Mouse (Mus musculus): ENCODE data around the gene Pglyrp1.
A peak's percentile ranks its signal among the peaks of the same experiment; 100 is the strongest.

Gene Pglyrp1

DNA sequence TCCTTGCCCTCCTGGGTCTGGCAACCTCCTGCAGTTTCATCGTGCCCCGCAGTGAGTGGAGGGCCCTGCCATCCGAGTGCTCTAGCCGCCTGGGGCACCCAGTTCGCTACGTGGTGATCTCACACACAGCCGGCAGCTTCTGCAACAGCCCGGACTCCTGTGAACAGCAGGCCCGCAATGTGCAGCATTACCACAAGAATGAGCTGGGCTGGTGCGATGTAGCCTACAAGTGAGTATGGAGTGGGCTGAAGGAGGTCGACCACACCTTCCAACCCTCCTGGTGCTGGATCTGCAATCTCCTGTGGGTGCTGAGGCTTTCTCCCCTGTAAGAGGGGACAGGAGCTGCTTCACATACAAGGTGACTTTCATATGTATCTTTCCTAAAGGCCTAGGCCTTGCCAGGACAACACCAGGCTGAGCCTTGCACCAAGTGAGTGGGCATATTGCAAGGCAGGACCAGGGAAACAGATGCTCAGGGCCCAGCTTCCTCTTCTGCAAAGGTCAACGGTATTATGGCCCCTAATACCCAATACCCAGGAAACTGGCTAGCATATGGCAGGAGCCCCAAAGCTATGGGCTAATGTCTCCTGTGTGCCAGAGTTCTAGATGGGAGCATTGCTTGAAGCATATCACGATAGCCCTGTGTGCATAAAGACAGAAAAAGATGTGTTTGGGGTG, 13.8 kb downstream of the Pglyrp1 start:
- DNase-seq (ENCODE audit: low read depth in 1 of 2, low spot score in 2 of 2), result no peak

DNA sequence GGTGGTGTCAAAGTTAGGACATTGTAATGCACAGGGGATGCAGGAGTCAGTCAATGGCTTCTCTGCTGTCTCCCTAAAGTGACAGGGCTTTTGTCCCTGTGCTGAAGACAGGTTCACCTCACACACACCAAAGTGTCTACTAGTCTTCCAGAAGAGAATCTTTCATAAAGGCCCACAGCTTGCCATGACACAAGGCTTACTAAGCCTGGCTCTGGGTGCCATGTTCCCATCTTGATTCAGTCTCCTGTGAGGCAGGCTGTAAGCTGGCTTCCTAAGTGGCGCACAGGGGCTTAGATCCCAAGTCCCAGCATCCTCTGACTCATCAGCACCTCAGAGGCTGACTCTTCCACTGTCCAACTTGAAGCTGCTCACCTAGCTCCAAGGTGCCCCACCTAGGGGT, 15.8 kb downstream of the Pglyrp1 start:
- no peak for DNase-seq (ENCODE audit: low read depth in 1 of 2, low spot score in 2 of 2)

DNA sequence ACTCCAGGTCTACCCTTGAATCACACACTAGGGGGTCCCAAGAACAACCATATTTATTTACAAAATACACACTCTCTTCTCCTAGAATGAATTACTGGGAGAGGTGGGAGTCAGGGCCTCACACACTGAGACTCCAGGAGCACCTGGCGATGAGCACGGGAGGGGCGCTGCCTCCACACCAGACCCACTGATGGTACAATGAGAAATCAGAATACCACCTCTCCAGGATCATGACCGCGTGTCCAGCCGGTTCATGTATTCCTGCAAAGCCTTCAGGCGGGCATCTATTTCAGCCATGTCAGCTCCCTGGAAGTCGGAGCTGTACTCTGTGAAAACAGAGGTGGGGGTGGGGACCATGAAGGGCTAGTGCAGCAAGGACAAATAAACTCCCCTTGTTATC, 19.7 kb downstream of the Pglyrp1 start:
- DNase-seq (ENCODE audit: low read depth in 1 of 2, low spot score in 2 of 2), result no peak

DNA sequence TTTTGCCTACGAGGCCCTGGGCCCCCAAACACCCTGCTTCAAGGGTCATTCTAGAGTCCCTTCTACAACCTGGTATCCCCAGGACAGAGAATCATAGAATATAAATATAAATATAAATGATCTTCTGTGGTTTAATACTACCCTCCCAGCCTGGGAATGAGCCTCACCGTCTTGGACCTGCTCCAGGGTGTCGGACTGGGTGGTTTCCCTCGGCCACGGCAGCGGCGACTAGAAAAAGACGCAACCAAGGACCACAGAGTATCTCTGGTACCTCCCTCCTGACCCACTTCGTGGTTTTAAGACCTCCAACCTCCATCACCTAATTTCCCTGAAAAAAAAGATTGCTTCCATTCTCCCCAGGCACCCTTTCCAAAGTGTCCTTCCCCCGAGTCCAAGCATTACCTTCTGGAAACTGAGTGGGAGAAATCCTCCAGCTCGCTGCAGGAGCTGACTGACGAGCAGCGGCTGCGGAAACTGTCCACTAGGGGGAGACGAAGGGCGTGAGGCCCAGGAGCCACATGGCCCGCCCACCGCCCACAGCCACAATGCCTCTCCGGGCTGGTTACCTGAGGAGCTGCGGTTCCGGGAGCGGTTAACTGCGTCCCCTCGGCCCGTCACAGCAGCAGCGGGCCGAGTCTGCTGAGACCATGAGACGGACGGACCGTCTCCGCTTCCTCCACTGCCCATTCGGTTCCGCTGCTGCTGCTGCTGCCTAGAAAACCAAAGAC, 20.9 kb downstream of the Pglyrp1 start:
- DNase-seq (ENCODE audit: low read depth in 1 of 2, low spot score in 2 of 2), result peak in 1 of 2 experiments; percentile 51

DNA sequence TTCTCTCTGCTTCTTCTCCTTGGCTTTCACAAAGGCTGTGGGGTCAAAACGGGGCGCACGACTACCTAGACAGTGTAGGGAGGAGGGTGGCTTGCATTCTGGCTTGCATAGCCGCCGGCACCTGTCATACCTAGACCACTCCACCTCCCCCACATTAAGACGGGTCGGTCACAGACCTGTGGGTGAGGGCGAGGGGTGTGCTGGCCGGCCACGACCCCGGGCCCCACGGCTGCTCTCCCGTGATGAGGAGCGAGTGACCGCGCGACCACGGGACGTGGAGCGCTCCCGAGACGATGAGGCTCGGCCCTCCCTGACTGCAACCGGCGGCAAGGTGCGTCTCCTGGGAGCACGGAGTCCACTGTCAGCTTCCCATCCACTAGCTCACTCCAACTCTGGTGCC, 21.9 kb downstream of the Pglyrp1 start:
- no peak for DNase-seq (ENCODE audit: low read depth in 1 of 2, low spot score in 2 of 2)

DNA sequence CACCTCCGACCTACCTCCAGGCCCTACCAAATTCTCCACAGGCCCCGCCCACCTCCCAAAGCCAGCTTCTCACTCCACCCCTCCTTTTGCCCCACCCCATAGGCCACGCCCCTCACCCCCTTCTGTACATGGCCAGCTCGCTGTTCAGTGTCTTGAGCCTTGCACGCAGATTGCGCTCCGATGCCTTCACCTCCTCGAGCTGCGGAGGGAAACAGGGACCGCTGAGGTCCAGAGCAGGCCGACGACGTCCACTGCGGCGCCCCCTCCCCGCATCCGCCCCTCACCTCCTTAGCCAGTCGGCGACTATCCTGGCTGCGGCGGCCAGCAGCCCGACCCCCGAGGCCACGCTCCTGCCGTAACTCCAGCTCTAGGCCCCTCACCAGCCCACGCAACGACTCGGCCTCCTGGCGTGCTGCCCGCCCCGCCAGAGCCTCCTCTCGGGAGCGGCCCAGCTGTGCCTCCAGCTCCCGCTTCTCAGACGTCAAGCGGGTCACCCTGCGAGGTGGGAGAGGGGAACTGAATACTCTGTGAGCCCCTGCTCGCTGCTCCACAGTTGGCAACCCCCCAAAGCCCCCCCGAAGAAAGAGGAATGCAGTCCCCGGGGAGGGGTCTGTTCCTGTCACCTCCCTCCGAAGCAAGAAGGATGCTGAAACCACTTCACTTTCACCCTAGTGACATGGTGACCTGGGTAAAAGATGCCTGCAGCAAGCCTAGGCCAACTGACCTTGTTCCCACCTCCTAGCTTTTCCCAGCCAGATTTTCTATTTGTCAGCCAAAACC, 22.7 kb downstream of the Pglyrp1 start:
- no peak for DNase-seq (ENCODE audit: low read depth in 1 of 2, low spot score in 2 of 2)

DNA sequence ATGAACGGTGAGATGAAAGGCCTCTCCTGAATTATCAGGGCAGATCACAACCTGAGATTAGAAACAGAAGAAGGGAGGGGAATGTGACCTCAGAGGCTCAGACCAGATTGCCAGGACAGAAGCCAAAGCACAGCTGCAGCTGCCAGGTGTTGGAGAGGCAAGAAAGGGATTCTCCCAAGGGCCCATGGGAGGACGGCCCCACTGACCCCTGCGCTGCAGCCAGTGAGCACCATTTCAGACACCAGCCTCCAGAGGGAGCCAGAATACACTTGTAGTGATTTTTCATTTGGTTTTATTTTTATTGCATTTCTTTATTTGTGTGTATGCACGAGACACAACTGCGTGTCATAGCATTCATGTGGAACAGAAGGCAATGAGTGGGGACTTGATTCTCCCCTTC, 25.4 kb downstream of the Pglyrp1 start:
- no peak for DNase-seq (ENCODE audit: low read depth in 1 of 2, low spot score in 2 of 2)

DNA sequence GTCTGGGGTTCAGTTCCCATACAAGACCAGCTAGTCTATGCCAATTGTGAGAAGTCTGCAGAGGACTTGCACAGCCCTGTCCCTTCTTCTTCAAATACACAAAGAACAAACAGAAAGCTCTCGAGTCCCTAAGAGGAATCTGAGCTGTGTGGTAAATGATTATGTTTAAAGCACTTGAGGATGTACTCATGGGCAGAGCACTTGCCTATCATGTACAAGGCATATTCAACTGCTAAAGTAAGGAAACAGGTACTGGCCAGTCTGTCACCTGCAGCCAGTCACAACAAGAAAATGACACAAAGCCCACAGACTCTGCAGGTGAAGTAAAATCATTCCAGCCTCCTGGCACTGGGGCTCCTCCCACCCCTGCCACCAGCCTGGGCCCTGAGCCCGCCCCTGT, 29.4 kb downstream of the Pglyrp1 start:
- no peak for DNase-seq (ENCODE audit: low read depth in 1 of 2, low spot score in 2 of 2)

DNA sequence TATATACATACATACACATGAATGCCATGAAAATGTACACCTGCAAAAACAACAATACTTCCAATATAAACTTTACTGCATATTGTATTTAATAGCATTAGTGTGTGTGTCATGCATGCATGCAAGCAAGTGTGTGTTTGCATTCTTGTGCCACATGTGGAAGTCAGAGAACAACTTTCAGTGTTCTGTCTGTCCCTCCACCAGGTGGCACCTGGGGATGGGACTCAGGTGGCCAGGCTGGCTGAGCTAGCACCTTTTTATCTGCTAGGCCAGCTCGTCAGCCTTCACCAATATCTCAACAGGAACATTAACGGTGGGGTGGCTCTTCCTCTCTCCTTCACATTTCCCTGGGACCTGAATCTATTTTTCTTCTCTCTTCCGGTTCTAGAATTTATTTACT, 31.4 kb downstream of the Pglyrp1 start:
- no peak for DNase-seq (ENCODE audit: low read depth in 1 of 2, low spot score in 2 of 2)

DNA sequence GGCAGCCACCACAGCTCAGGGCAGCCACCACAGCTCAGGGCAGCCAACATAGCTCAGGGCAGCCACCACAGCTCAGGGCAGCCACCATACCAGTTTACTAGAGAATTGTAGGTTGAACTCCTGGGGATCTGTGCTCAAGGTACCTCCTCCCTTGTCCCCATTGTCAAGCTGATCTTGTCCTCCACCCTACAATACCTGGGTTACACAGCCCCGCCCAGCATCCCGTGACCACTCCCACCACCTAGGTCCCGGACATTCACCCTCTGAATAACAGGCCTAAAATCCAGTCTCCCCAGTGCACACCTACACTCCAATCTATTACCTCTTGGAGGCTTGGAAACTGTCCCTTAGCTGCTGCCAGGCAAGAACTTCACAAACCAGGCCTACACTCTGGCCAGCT, 33.8 kb downstream of the Pglyrp1 start:
- DNase-seq (ENCODE audit: low read depth in 1 of 2, low spot score in 2 of 2), result no peak

DNA sequence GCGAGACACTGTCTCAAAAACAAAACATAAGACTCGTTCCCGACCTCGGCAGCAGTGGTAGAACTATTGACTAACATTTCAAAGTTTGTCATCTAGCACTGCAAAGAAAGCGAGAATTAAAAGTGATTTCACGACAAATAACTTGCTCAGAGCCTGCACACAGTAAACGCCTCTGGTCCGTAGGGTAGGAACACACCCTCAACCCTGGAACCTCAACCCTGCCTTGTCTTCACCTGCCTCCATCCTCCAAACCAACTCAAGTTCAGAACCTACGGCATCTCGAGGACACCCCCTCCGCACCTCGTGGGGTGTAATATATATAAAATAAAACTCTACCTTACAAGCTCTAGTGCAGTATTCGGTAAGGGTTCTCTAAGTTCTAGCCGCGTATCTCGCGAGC, 38.7 kb downstream of the Pglyrp1 start:
- no peak for DNase-seq (ENCODE audit: low read depth in 1 of 2, low spot score in 2 of 2)

DNA sequence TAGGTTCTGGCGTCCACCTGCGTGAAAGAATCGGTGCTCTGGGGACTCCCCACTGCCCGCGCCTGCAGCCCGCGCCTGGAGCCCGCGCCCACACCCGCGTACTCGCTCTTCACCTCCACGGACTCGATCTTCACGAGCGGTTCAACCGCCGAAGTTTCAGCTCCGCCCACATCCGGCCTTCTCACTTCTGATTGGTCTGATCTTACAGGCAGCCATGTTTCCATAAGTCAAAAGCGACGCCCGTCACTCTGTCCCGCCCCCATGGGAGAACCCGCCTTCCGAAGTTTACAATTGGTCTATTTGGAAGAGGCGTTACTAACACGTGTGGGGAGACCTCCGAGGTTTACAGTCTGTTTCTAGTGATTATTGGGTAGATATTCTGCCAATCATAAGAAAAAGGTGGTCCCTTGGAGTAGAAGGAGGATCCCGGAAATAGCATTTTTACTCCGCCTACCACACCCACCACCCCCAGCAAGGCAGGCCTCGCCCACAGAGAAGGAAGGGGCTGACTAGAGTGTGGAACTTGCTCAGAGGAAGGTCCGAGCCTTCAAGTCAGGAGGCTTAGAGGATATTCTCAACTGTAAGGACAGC, 39.2 kb downstream of the Pglyrp1 start, which contains the start of gene Ccdc61:
Ccdc61 (minus strand) TSS at position 175 of the 591 bp plus-strand sequence.
- peak; percentile 92 to 93 for DNase-seq (ENCODE audit: low read depth in 1 of 2, low spot score in 2 of 2)

DNA sequence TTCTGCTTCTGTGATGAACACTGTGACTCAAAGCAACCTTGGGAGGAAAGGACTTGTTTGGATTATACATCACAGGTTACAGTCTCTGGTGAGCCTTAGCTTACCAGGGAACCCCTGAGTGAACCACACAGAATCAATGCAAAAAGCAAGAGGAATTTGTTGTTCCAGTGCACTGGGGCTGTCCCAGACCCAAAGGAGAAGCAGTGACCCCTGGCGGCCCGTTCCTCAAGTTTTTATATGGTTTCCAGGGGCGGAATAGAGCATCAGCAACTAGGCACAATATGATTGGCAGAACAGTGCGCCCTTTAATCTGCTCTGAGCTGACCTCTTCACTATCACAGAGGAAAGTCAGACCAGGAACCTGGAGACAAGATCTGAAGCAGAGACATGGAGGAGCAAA, 45.1 kb downstream of the Pglyrp1 start:
- no peak for DNase-seq (ENCODE audit: low read depth in 1 of 2, low spot score in 2 of 2)

DNA sequence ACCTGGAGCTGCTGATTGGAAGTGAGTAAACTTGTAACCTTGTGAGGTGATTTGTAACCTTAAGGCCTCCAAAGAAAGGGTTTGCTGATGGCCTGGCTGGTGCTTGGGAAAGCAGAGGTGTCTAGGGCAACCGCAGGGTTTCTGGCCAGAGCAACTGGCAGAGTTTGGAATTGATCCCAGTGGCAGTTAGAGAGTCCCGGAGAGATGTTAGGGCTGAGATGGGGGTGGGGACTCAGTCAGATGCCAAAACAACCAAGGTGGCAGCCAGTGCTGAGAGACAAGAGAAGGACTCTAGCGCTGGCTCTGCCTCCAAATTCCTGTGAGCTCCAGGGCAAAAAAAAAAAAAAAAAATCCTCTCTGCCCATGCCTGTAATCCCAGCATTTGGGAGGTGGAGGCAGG, 46.8 kb downstream of the Pglyrp1 start:
- DNase-seq (ENCODE audit: low read depth in 1 of 2, low spot score in 2 of 2), result no peak

DNA sequence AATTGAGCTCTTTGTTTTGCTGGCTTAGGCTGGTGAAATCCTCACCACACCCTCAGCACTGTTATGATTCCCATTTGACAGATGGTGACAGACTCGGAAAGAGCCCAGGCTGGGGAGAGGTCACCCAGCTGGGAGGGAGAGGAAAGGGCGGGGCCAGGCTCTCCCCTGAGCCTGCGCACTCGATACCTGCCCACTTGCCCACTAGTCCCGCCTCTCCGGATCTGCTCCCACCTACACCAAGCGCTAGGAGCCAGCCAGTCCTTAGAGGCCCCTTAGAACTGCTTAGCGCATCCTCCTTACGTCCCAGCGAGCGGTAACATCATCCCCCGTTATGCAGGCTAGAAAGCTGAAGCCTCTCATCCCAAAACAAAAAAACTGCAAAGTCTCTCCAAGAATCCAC, 49.9 kb downstream of the Pglyrp1 start:
- no peak for DNase-seq (ENCODE audit: low read depth in 1 of 2, low spot score in 2 of 2)

DNA sequence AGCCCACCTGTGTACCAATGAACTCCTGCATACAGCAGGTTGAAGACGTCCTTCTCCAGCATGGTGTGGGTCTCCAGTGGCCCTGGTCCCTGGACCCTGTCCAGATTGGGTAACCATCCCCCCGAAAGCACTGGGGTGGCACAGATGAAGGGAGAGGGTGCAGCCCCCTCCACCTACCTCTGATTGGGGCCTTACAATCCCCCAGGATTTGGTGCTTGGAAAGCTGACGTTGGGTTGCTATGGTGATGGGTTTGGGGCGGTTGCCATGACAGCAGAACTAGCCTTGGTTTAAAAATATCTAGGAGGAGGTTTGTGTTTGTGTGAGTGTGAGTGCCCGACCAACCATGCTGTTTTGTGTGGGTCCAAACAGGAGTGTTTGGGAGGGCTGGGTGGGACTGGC, 51.7 kb downstream of the Pglyrp1 start:
- DNase-seq (ENCODE audit: low read depth in 1 of 2, low spot score in 2 of 2), result no peak

DNA sequence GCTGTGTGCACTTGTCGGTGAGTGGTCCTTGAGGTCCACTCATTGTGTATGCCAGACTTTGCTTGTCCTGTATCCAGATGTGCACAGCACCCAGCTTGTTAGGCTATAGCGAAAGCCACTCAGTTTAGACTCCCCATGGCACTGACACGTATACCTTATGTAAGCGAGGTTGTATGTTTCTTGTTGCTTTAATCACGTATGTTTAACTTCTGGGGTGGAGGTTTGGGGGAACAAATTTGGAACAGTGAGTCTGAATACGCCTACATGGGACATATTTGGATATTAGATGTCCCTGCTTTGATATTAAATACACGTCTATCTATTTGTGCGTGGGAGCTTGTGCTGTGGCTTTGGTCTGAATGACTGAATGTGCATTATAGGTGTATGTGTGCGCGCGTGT, 52.1 kb downstream of the Pglyrp1 start:
- no peak for DNase-seq (ENCODE audit: low read depth in 1 of 2, low spot score in 2 of 2)

DNA sequence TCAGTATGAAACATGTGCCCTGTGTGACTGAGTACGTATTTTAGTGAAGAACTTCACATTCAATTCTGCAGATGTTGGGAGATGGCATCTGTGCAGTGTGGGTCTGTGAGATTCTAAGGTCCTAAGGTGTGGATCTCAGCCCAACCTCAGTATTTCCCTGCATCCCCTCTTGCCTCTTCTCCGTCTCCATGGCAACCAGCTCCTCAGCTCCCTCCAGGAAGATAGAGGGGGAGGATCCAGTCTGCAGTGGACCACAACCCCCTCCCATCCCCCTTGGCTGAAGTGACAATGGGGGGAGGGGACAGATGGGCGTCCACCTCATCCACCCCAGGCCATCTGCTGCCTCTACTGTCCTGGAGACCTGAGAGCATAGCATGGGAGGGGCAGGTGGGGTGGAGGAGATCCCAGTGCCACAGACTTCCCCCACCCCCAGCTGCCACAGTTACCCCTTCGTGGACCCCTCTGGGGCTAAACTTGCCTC, 52.6 kb downstream of the Pglyrp1 start:
- DNase-seq (ENCODE audit: low read depth in 1 of 2, low spot score in 2 of 2), result no peak

DNA sequence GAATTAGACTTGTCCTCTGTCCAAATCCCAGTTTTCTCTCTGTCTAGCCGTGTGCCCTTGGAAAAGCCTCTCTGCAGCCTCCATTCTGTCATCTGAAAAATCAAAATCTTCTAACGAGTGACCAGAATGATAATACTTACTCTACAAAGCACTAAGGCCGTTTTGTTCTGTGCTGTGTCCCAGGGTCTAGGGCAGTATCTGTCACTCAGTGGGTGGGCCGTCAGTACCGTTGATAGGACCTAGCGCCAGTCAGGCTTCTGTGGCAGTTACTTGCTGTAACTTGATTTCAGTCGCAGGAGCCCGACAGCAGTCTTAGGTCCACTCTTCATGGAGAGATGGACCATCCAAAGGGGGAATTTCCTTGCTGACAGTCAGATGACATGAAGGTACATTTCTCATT, 53.2 kb downstream of the Pglyrp1 start:
- DNase-seq (ENCODE audit: low read depth in 1 of 2, low spot score in 2 of 2), result no peak

DNA sequence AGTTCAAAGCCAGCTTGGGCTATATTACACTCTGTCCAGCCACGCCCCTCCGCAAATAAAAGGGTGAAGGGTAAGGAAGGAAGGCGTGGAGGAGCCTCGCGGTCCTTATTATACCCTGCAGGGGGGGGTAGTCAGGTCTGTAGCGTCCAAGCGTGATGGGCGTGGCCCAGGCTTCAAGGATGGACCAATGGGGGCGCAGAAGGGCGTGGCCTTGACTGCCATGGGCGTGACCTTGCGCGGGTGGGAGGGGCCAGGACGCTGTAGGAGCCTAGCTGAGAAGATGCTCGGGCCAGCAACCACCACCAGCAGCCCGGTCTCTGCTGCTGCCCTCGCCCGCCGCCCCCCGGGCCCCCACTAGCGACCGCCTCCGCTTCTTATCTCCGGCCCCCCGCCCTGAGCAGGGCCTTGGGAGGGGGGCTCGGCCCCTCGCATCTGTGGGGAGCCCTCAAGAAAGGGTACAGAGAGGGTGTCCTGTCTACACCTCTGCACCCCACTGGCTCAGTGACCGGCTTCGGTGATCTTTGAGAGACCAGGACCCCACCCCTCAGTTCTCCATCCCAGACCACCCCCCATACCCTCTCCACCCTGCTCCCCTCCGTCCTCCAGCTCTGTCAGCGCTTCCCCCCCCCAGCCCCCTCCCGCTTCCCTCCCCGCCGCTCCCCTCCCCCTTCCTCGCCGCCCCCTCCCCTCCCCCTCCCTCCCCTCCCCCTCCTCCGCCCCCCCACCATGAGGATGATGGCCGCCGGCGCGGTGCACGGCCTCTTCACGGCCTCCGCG, 54.2 kb downstream of the Pglyrp1 start, which contains the start of gene Nova2:
Nova2 (plus strand) TSS at position 727 of the 777 bp plus-strand sequence.
- peak; percentile 24 to 25 for DNase-seq (ENCODE audit: low read depth in 1 of 2, low spot score in 2 of 2)
